Comparison of ENCODE assay signal across 8 mouse cellular contexts in the genomic region with DNA sequence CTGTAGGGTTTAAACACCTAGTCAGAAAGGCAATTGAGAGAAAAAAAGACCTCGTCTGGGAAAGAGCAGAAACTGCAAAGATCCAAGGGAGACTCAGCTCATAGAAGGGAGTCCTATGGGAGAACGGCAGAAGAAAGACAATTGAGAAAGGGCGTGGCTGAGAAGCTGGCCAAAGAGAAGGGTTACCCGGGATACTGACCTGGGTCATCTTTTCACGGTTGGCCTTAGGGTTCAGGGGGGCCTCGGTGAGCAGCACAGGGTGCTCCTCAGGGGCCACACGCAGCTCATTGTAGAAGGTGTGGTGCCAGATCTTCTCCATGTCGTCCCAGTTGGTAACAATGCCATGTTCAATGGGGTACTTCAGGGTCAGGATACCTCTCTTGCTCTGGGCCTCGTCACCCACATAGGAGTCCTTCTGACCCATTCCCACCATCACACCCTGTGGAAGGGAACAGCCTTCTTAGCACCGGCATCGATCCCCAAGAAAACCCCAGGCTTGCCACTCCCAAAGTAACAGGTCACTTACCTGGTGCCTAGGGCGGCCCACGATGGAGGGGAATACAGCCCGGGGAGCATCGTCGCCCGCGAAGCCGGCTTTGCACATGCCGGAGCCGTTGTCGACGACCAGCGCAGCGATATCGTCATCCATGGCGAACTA. TPM values are rescaled to one million over a fixed set of nuclear protein-coding genes. Genes with fewer than 3 reads are reported as not detected.
DNase-seq lines count a peak whose midpoint lies in the region; ATAC-seq and TF ChIP-seq lines count a peak whose summit lies in the region.

No protein-coding gene starts in this region.

- H3K4me2 ChIP-seq in limb, embryonic 14.5 days (replicated peaks; ENCODE audit: low read depth, low read length, severe bottlenecking), result peak overlapping the region; percentile 71
- H3K4me2 ChIP-seq in stomach, postnatal 0 days (replicated peaks; ENCODE audit: low read depth), result peak overlapping the region; percentile 63

- 2% methylated on average over 27 of the region's 27 CpGs for WGBS in cerebellum, adult 2 months
- 4% methylated on average over 27 of the region's 27 CpGs for WGBS in limb, embryonic 14.5 days
- WGBS in stomach, postnatal 0 days, result 1% methylated on average over 27 of the region's 27 CpGs

- H3K36me3 ChIP-seq in limb, embryonic 14.5 days (ENCODE audit: control insufficient read depth, insufficient read depth, low read length), result peaks cover 52% of the 10 kb centered on the region
- peaks cover 25% of the 10 kb centered on the region for H3K36me3 ChIP-seq in stomach, postnatal 0 days (ENCODE audit: control insufficient read depth, insufficient read depth, low read length)

- no peak for DNase-seq in cerebellum, adult 2 months
- no peak for DNase-seq in cerebellum, adult 18-20 months
- DNase-seq in thymus, postnatal 14 days, result peak; percentile 31
- no peak for DNase-seq in thymus, postnatal 36 days
- DNase-seq in limb, embryonic 14.5 days (ENCODE audit: low spot score), result no peak
- DNase-seq in stomach, postnatal 0 days (ENCODE audit: low spot score), result no peak
- no peak for DNase-seq in urinary bladder, postnatal 4 days (ENCODE audit: low spot score in 2 of 2)
- no peak for DNase-seq in testis, postnatal 10 days (ENCODE audit: low spot score)

- peak overlapping the region; percentile 8; the same call in 1 of the 2 replicates for H3K27ac ChIP-seq in cerebellum, adult 2 months (ENCODE audit: insufficient read depth, low read length)
- H3K27ac ChIP-seq in limb, embryonic 14.5 days (replicated peaks; ENCODE audit: low read depth, low read length), result peak overlapping the region; percentile 99
- H3K27ac ChIP-seq in stomach, postnatal 0 days (replicated peaks), result peak overlapping the region; percentile 100

- no peak for TF ChIP-seq CTCF in cerebellum, adult 2 months (IDR thresholded peaks at IDR 0.05; ENCODE audit: borderline replicate concordance, insufficient read depth, low read depth, low read length)
- TF ChIP-seq CTCF in stomach, postnatal 0 days (IDR thresholded peaks at IDR 0.05; ENCODE audit: low read depth), result no peak

- H3K9me3 ChIP-seq in limb, embryonic 14.5 days (ENCODE audit: control insufficient read depth, low read length), result no peaks in the 10 kb centered on the region
- H3K9me3 ChIP-seq in stomach, postnatal 0 days (ENCODE audit: control insufficient read depth, low read length), result no peaks in the 10 kb centered on the region

- TF ChIP-seq POLR2A in cerebellum, adult 2 months (IDR thresholded peaks at IDR 0.05; ENCODE audit: borderline replicate concordance, insufficient read depth, low read length), result no peak
- no peak for TF ChIP-seq POLR2A in limb, embryonic 14.5 days (IDR thresholded peaks at IDR 0.05; ENCODE audit: borderline replicate concordance, extremely low read depth, insufficient read depth, insufficient read length)

- H3K9ac ChIP-seq in limb, embryonic 14.5 days (ENCODE audit: low read depth, low read length, severe bottlenecking), result peak overlapping the region; percentile 100
- peak overlapping the region; percentile 100 for H3K9ac ChIP-seq in stomach, postnatal 0 days (ENCODE audit: low read length)

- H3K27me3 ChIP-seq in cerebellum, adult 2 months (ENCODE audit: control insufficient read depth, insufficient read depth, low read length), result no peaks in the 10 kb centered on the region
- no peaks in the 10 kb centered on the region for H3K27me3 ChIP-seq in limb, embryonic 14.5 days (ENCODE audit: control insufficient read depth, insufficient read depth, low read length)
- no peaks in the 10 kb centered on the region for H3K27me3 ChIP-seq in stomach, postnatal 0 days (ENCODE audit: control insufficient read depth, insufficient read depth, low read length)

- ATAC-seq in limb, embryonic 14.5 days (ENCODE audit: low FRiP score, low read depth), result no peak; the same call in 1 of the 2 replicates
- no peak; the same call in 1 of the 2 replicates for ATAC-seq in stomach, postnatal 0 days (ENCODE audit: low FRiP score, low TSS enrichment)

- peaks cover 25% of the 10 kb centered on the region for H3K4me1 ChIP-seq in cerebellum, adult 2 months (ENCODE audit: control insufficient read depth, insufficient read depth, low read length)
- peaks cover 40% of the 10 kb centered on the region for H3K4me1 ChIP-seq in limb, embryonic 14.5 days (ENCODE audit: control insufficient read depth, insufficient read depth, low read length)
- H3K4me1 ChIP-seq in stomach, postnatal 0 days (replicated peaks; ENCODE audit: control insufficient read depth, insufficient read depth), result peaks cover 26% of the 10 kb centered on the region

- peak overlapping the region; percentile 96 for H3K4me3 ChIP-seq in cerebellum, adult 2 months (replicated peaks; ENCODE audit: insufficient read depth, low read depth, low read length)
- H3K4me3 ChIP-seq in limb, embryonic 14.5 days (replicated peaks; ENCODE audit: low read length), result peak overlapping the region; percentile 83
- H3K4me3 ChIP-seq in stomach, postnatal 0 days (ENCODE audit: low read depth, low read length), result peak overlapping the region; percentile 100

- no peak for TF ChIP-seq EP300 in stomach, postnatal 0 days (optimal IDR thresholded peaks at IDR 0.05)

RNA-seq across cellular contexts. Expression of a gene that starts 1.4 kb away (rescaled TPM):
- polyA plus RNA-seq in cerebellum, adult 2 months (2012; rRNA removed), result 2,136 and 2,149 TPM in 2 replicates
- 2,733 and 3,354 TPM in 2 replicates for polyA plus RNA-seq in limb, embryonic 14.5 days (2012; rRNA removed)
- polyA plus RNA-seq in limb, embryonic 14.5 days (2014; fragmentation: Nextera tagmentation; extraction: Ambion mirVana), result 14,101 and 14,367 TPM in 2 replicates
- polyA plus RNA-seq in stomach, postnatal 0 days (2015; fragmentation: Nextera tagmentation; extraction: Ambion mirVana), result 14,823 and 16,187 TPM in 2 replicates

RNA-seq across cellular contexts. Expression of a gene that starts 9.9 kb away (rescaled TPM):
- 22.3 TPM in 2 replicates for polyA plus RNA-seq in cerebellum, adult 2 months (2012; rRNA removed)
- polyA plus RNA-seq in limb, embryonic 14.5 days (2012; rRNA removed), result 12.5 and 21.1 TPM in 2 replicates
- polyA plus RNA-seq in limb, embryonic 14.5 days (2014; fragmentation: Nextera tagmentation; extraction: Ambion mirVana), result 9.4 and 10.2 TPM in 2 replicates
- 5.0 and 5.3 TPM in 2 replicates for polyA plus RNA-seq in stomach, postnatal 0 days (2015; fragmentation: Nextera tagmentation; extraction: Ambion mirVana)

RNA-seq across cellular contexts. Expression of a gene that starts 55.0 kb away (rescaled TPM):
- polyA plus RNA-seq in cerebellum, adult 2 months (2012; rRNA removed), result 110 and 115 TPM in 2 replicates
- polyA plus RNA-seq in limb, embryonic 14.5 days (2012; rRNA removed), result 395 and 512 TPM in 2 replicates
- 356 and 368 TPM in 2 replicates for polyA plus RNA-seq in limb, embryonic 14.5 days (2014; fragmentation: Nextera tagmentation; extraction: Ambion mirVana)
- 42.0 and 42.7 TPM in 2 replicates for polyA plus RNA-seq in stomach, postnatal 0 days (2015; fragmentation: Nextera tagmentation; extraction: Ambion mirVana)

Comparison
In these comparisons a context has a peak if more than half of its experiments do, and no peak if none do; other contexts are left out.
1. H3K27ac ChIP-seq: peak in every context shown above with its lines; median percentile 100 in stomach, postnatal 0 days; 99 in limb, embryonic 14.5 days; 8 in cerebellum, adult 2 months.